Mouse (Mus musculus) spleen, embryonic (tissue): ENCODE measurements around the gene Sstr3.

Experiments
- CTCF ChIA-PET: fragments of 350-600 bp; sonication (Branson Sonifier 250); formaldehyde crosslinking; loops from one replicate; lab custom pipeline; 2022; lab: Charles Lee

The Sstr3 gene

DNA sequence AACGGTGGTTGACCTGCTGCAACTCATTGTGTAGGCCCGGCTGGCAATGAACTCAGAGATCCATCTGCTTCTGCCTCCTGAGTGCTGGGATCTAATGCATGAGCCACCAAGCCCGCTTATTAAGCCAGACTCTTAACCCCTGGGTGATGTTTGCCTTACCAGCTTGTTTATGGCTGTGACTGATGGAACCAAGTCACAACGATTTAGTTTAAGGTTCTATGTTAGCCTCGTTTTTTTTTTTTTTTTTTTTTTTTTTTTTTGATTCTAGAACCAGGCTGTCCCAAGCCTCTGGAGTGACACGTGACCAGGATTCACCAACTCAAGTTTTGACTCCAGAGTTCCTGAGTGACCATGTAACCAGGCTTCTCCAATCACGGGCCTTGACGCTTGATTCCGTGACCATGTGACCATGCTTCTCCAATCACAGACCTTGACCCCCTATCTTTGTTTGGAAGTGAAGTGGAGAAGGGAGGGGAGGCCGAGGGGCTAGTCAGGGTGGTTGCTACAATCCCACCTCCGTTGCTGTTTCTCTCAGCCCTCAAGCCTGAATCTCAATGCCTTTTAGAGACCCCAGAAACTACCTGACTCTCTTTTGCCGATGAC is 35.1 kb downstream of the Sstr3 start:
- CTCF ChIA-PET, result no interaction called here

DNA sequence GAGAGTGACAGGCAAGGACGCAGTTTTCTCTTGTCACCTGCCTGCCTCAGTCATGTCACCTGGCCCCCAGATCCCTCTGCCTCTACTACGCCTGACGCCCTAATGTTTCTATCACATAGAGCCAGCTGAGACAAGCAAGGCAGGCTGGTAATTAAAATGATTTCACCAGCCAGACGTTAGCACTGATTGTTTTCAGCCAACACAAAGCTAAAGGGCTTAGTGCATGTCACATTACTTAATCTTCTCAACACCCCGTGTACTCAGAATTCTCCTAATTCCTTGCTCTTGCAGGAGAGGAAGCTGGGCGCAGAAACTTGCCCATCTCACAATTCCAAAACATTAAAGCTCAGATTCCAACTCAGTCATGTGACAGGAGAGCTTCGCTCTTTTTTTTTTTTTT is 36.0 kb downstream of the Sstr3 start:
- CTCF ChIA-PET, result no interaction called here

DNA sequence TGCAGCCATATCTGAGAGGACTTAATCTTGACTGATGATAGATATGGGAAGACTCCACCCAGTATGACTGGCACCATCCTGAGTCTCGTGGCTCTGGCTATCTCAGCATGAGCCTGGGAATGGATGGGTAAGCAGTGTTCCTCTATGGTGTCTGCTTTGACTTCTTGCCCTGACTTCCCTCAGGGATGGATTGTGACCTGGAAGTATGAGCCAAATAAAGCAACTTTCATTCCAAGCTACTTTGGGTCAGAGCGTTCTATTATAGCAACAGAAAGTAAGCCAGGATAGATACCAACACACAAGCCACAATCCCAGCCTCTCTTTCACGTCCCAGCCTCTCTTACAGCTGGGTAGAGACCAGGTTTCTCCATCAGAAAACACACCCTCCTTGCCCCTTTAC is 38.9 kb downstream of the Sstr3 start:
- CTCF ChIA-PET, result interaction anchor here (1.2 kb wide), 1 partner anchor 9 kb away, joined by 3 read pairs; no protein-coding TSS in a partner anchor

DNA sequence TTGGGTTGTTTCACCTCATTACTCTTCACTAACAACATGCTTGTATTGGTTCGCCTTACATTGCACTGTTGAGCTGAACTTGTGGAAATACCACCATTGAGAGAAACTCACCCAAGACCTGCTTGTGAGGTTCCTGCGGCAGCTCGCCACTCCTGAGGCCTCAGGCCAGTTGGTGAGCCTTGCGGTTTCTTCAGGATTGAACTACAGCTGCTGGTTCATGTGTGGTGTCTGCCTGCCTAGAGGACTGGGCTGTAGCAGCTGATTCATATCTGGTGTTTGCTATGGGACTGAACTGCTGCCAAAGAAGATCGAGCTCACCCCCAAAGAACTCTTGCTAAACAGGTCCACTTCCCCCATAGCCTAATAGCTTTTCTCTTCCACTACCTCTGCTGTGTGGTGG is 39.7 kb downstream of the Sstr3 start:
- CTCF ChIA-PET, result no interaction called here

DNA sequence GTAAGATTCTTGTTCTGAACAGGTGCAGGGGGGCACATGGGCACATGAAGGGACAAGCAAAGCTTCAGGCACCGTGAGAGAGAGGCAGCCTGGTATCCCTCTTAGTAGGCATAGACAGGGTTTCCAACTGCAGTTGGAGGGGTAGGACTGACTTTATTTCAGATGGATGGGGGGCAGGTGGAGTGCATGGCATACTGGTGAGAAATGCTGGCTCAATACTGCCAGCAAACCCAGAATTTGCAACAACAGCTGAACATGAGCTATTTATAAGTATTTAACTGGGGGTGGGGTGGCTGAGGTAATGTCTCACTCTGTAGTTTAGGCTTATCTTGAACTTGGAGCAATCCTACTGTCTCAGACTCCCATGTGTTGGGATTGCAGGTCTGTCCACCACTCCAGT is 40.5 kb downstream of the Sstr3 start:
- CTCF ChIA-PET, result no interaction called here

DNA sequence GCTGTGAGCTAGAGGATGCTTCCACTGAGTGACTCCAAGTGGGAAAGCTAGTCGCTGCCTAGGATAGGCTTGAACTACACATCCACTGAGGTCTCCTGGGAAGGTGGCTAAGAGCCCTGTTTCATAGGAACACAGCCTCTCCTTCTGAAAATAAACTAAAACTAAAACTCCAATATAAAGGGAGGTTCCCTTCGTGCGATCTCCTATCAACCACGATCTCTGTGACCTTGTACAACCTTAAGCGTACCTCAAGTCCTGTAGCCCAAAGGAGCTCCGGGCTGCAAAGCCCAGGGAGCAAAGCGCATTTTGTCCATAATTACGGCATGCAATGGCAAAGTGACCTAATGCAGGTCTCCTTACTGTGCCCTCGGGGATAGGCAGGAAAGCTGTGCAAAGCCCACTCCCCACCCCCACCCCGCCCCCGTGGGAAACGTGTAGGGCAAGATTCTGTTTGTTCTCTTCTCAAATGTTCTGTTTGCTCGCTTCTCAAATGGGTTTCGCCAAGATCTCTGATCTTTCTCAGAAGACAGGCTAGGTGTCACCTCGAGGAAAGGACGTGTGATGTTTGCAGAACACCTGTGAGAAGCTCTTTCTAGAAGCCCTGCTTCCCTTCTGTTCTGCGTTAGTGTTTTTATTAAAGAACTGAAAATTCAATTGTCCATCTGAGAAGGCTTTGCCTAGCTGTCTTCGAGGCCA is 41.9 kb downstream of the Sstr3 start:
- CTCF ChIA-PET, result interaction anchor here (0.9 kb wide), 1 partner anchor 10 kb away, joined by 3 read pairs; no protein-coding TSS in a partner anchor

DNA sequence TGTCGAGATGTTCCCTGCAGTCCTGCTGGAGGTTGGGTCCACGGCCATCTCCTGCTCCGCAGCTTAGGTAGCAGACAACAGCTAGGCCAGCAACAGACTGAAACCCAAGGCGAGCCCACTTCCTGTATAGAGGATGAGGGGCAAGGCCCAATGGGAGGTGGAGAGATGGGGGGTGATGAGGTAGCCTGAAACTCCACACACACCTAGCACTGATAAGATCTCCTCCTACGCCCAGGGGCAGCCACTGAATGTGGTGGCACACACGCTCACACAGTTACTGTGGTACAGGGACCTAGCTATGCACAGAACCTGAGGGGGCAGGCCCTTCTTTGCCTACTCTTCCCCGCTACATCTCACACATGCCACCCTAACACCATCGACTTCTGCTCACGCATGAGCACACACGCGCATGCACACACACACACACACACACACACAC is 49.5 kb downstream of the Sstr3 start, which contains the start of gene Il2rb:
Gene Il2rb (minus strand): TSS at position 304 of the 439 bp plus-strand sequence.
- CTCF ChIA-PET, result no interaction called here

DNA sequence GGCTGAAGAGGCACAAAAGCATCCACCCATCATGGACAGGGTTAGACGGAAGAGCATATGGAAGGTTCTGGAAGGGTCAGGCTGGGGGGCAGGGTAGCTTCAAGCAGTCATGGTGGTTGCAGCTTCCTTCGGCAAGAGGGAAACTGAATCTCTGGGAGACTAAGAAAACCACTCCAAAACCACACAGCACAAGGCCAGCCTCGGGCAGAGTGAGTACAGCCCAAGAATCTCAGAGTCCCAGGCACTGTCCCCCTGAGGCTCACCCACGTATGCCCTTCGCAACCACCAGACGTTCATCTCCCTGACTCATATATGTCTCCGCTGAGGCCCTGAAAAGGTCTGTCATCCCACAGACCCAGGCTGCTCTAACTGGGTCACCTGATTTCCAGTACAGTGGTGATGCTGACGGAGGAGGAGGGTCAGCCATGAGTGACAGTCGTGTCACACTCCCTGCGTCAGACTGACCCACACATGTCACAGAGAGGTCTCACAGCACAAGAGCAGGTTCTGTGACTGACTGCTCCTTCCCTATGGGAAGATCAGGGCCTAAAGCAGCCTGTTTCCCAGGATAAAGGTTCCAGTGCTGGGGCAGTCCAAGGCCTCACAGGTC is 51.0 kb downstream of the Sstr3 start:
- CTCF ChIA-PET, result no interaction called here

DNA sequence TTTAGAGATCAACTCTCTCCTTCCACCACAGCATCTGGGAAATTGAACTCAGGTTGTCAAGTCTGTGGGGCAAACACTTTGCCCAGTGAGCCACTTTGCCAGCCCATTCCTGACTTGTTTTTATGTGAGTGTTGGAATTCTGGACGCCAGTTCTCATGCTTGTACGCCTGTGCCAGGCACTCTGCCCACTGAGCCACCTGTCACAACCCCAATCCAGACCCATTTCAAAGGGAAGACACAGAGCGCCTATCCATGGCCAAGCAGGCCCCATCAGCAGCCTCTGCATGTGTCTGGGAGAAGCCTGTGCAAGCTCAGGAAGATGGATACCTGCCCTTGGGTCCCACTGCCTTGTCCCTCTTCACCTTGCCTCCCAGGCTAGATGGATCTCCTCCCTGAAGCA is 53.2 kb downstream of the Sstr3 start:
- CTCF ChIA-PET, result no interaction called here

DNA sequence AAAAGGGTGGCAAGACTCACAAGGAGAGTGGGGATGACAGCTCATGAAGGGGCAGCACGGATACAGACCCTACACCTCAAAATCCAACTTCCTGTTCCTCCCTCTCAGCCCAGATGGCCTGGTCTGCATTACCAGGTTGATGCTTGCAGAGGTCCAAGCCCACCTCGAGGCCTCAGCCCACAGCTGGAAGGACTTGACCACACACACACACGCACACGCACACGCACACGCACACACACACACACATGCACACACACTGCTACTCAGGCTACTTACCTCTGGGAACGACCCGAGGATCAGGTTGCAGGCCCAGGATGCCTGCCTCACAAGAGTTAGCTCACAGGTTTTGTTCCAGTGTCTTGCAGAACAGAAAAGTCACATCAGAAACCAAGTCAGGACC is 54.6 kb downstream of the Sstr3 start:
- CTCF ChIA-PET, result no interaction called here

DNA sequence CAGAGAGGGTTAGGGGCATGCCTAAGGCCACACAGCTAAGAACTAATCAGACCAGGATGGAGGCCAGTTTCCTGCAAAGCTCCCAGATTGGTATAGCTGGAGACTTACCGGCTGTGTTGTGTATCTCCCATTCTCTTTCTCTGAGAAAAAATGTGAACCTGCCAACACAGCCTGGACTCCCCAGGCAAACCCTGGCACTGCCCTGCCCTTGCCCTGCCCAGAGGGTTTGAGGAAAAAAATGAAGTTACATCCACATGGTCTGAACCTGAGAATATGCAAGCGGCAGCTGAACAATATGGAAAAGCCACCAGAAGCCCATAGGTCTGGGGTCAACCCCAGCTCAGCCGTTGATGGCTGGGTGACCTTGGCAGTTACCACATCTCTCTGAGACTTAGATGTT is 55.2 kb downstream of the Sstr3 start:
- CTCF ChIA-PET, result interaction anchor here (0.5 kb wide), 1 partner anchor 84 kb away, joined by 7 read pairs; no protein-coding TSS in a partner anchor

DNA sequence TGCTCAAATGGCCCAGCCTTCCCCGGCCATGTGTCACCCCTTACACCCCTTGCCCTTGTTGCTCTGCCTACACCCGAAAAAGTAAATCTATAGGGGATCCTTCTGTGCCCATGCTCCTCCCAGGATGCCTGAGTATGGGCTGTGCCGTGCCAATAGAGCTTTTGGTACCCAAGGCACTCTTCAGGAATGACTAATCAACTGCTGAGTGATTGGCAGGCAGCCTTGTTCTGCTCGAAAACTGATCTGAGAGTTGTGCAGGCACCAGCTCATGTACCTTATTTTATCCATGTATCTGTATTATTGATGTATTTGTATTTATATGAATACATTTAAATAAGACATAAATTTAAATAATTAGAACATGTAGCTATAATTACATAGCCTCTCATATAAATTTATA is 57.4 kb downstream of the Sstr3 start:
- CTCF ChIA-PET, result no interaction called here
